Comparison of ENCODE assay signal across 11 mouse cellular contexts in genomic region chr2:3730744-3731143, GRCm38 (mm10).
DNase-seq lines count a peak whose midpoint lies in the region; ATAC-seq and TF ChIP-seq lines count a peak whose summit lies in the region.
"Had no signal": no experiment of that assay in that cellular context is flagged by ENCODE, and none has a peak within 500 bp of the region (broad histone marks: within the 10 kb centered on the region; RNA-seq: fewer than 3 reads in every experiment).

No protein-coding gene starts in this region.

- TF ChIP-seq POLR2A in bone marrow, adult 2 months (IDR thresholded peaks at IDR 0.05; ENCODE audit: borderline replicate concordance, control insufficient read depth, low read depth, low read length), result no peak

- peak overlapping the region; percentile 37; the same call in 1 of the 2 replicates for H3K27ac ChIP-seq in heart, embryonic 15.5 days
- H3K27ac ChIP-seq in bone marrow, adult 2 months (ENCODE audit: control insufficient read depth, insufficient read depth, low read depth, low read length, poor library complexity), result peak overlapping the region; percentile 62
- no peak overlapping the region; the same call in 1 of the 2 replicates for H3K27ac ChIP-seq in liver, embryonic 16.5 days (ENCODE audit: low read length)
- H3K27ac ChIP-seq: stomach, postnatal 0 days had no signal

- no peak overlapping the region; the same call in 1 of the 2 replicates for H3K4me2 ChIP-seq in heart, embryonic 15.5 days
- H3K4me2 ChIP-seq in liver, embryonic 16.5 days (ENCODE audit: low read depth, low read length), result peak overlapping the region; percentile 33

- no peaks in the 10 kb centered on the region for H3K27me3 ChIP-seq in heart, embryonic 15.5 days
- H3K27me3 ChIP-seq in liver, embryonic 16.5 days (ENCODE audit: control insufficient read depth, insufficient read depth, low read depth, low read length), result no peaks in the 10 kb centered on the region

- no peak overlapping the region for H3K4me3 ChIP-seq in heart, embryonic 15.5 days
- H3K4me3 ChIP-seq in bone marrow, adult 2 months (replicated peaks; ENCODE audit: control insufficient read depth, low read depth, low read length), result no peak overlapping the region
- no peak overlapping the region; the same call in 1 of the 2 replicates for H3K4me3 ChIP-seq in liver, embryonic 16.5 days (ENCODE audit: low read depth, low read length)

- no peak for DNase-seq in heart, adult 9 months (ENCODE audit: low spot score in 2 of 2)
- peak; percentile 61 for DNase-seq in CD4-positive helper T cell, adult 2 months (ENCODE audit: low read depth, low spot score)
- no peak for DNase-seq in right cerebral cortex, postnatal 36 days (ENCODE audit: low spot score in 2 of 2)
- no peak for DNase-seq in frontal cortex, postnatal 25 days (ENCODE audit: low spot score in 2 of 2)
- DNase-seq in testis, postnatal 14 days (ENCODE audit: low spot score), result no peak
- DNase-seq: adrenal gland, adult 2 months; lung, postnatal 36 days had no signal

- ATAC-seq in heart, embryonic 15.5 days (replicated peaks; ENCODE audit: insufficient number of reproducible peaks, insufficient read depth, low FRiP score, low read depth), result 0 out of 2 replicates have a peak, but pooled peaks have one; percentile 37
- no peak for ATAC-seq in liver, embryonic 16.5 days (ENCODE audit: low read depth)

- no peaks in the 10 kb centered on the region for H3K36me3 ChIP-seq in heart, embryonic 15.5 days
- H3K36me3 ChIP-seq in liver, embryonic 16.5 days (ENCODE audit: control insufficient read depth, insufficient read depth), result no peaks in the 10 kb centered on the region

- no peak for TF ChIP-seq CTCF in bone marrow, adult 2 months (IDR thresholded peaks at IDR 0.05; ENCODE audit: control insufficient read depth, insufficient read depth, low read length)

- no peak overlapping the region for H3K9ac ChIP-seq in heart, embryonic 15.5 days
- H3K9ac ChIP-seq in liver, embryonic 16.5 days (ENCODE audit: low read depth, low read length), result no peak overlapping the region

- 48% methylated on average over 10 of the region's 10 CpGs for WGBS in heart, embryonic 15.5 days
- 28% methylated on average over 10 of the region's 10 CpGs for WGBS in bone marrow, adult 2 months
- 29% methylated on average over 10 of the region's 10 CpGs for WGBS in liver, embryonic 16.5 days (ENCODE audit: insufficient replicate concordance)

- no peaks in the 10 kb centered on the region for H3K9me3 ChIP-seq in heart, embryonic 15.5 days (replicated peaks)
- no peaks in the 10 kb centered on the region for H3K9me3 ChIP-seq in liver, embryonic 16.5 days (replicated peaks; ENCODE audit: control insufficient read depth, low read length)

- peaks cover 48% of the 10 kb centered on the region for H3K4me1 ChIP-seq in heart, embryonic 15.5 days (replicated peaks)
- peaks cover 21% of the 10 kb centered on the region for H3K4me1 ChIP-seq in bone marrow, adult 2 months (ENCODE audit: control insufficient read depth, insufficient read depth, low read length)
- H3K4me1 ChIP-seq in liver, embryonic 16.5 days (ENCODE audit: control insufficient read depth, low read depth, low read length), result peaks cover 17% of the 10 kb centered on the region
